Comparison of ENCODE assay signal across 10 mouse cellular contexts in the genomic region with DNA sequence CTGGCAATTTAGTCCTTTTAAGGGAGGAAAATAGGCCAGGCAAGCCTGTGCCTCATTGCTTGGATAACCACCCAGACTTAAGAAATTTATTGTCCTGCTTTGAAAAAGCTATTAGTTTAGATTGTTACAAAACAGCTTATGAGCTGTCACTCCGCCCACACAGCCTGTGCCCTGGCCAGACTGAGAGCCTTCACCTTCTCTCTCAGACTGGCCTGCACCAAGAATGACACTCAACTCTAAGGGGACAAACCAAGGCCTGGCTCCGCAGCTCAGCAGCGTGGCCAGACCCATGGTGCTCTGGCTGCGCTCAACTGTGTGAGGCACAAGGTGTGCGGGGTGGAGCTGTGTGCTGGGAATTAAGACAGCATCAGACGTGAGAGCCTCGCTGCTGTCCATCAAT.
A peak's percentile ranks its signal among the peaks of the same experiment; 100 is the strongest.
DNase-seq lines count a peak whose midpoint lies in the region; ATAC-seq and TF ChIP-seq lines count a peak whose summit lies in the region.
"Had no signal": no experiment of that assay in that cellular context is flagged by ENCODE, and none has a peak within 500 bp of the region (broad histone marks: within the 10 kb centered on the region; RNA-seq: fewer than 3 reads in every experiment).

No protein-coding gene starts in this region.

- peak; percentile 35 for DNase-seq in gastrocnemius, adult 18-20 months (ENCODE audit: low spot score)
- no peak for DNase-seq in gastrocnemius, postnatal 4 days (ENCODE audit: low spot score in 2 of 2)
- no peak for DNase-seq in lung, embryonic 14.5 days
- no peak for DNase-seq in lung, adult 2 months
- DNase-seq in splenic B cell, adult 2 months (ENCODE audit: low read depth, low spot score) = peak; percentile 42
- DNase-seq in embryo, embryonic 9.5 days (ENCODE audit: extremely low spot score) = no peak
- no peak for DNase-seq in forebrain, postnatal 0 days
- DNase-seq: thymus, adult 18-20 months had no signal

- 68% methylated on average over 7 of the region's 7 CpGs for WGBS in lung, embryonic 14.5 days
- 61% methylated on average over 7 of the region's 7 CpGs for WGBS in lung, adult 2 months
- WGBS in heart, embryonic 11.5 days (ENCODE audit: insufficient replicate concordance) = 67% methylated on average over 7 of the region's 7 CpGs
- 75% methylated on average over 7 of the region's 7 CpGs for WGBS in forebrain, postnatal 0 days

- H3K4me3 ChIP-seq in lung, embryonic 14.5 days (ENCODE audit: low read depth, low read length) = no peak overlapping the region
- no peak overlapping the region for H3K4me3 ChIP-seq in lung, adult 2 months (replicated peaks; ENCODE audit: extremely low read depth, low read depth, low read length)
- no peak overlapping the region for H3K4me3 ChIP-seq in heart, embryonic 11.5 days (ENCODE audit: low read depth, low read length)
- no peak overlapping the region for H3K4me3 ChIP-seq in forebrain, postnatal 0 days (ENCODE audit: low read depth, low read length)

- no peak overlapping the region for H3K4me2 ChIP-seq in lung, embryonic 14.5 days
- no peak overlapping the region for H3K4me2 ChIP-seq in heart, embryonic 11.5 days
- H3K4me2 ChIP-seq in forebrain, postnatal 0 days (ENCODE audit: low read depth) = no peak overlapping the region

- H3K9me3 ChIP-seq in lung, embryonic 14.5 days (ENCODE audit: low read depth, low read length) = no peaks in the 10 kb centered on the region
- no peaks in the 10 kb centered on the region for H3K9me3 ChIP-seq in heart, embryonic 11.5 days (replicated peaks; ENCODE audit: control insufficient read depth, low read length)
- no peaks in the 10 kb centered on the region for H3K9me3 ChIP-seq in forebrain, postnatal 0 days (ENCODE audit: low read length)

- no peak for ATAC-seq in lung, embryonic 14.5 days (ENCODE audit: insufficient read depth)
- ATAC-seq in heart, embryonic 11.5 days (replicated peaks; ENCODE audit: insufficient number of reproducible peaks, low FRiP score, low TSS enrichment) = 0 out of 2 replicates have a peak, but pooled peaks have one; percentile 4
- no peak for ATAC-seq in forebrain, postnatal 0 days
- ATAC-seq: inflammation-experienced regulatory T-cells, adult 6 months had no signal

- H3K4me1 ChIP-seq in lung, embryonic 14.5 days (ENCODE audit: insufficient read depth) = no peaks in the 10 kb centered on the region
- 0 out of 2 replicates have a peak, but pooled peaks cover 3% of the 10 kb centered on the region for H3K4me1 ChIP-seq in lung, adult 2 months (ENCODE audit: control insufficient read depth, insufficient read depth, low read length)
- peaks cover 4% of the 10 kb centered on the region for H3K4me1 ChIP-seq in heart, embryonic 11.5 days (ENCODE audit: control insufficient read depth, insufficient read depth, low read length)
- H3K4me1 ChIP-seq in forebrain, postnatal 0 days (ENCODE audit: insufficient read depth) = no peaks in the 10 kb centered on the region

- H3K27me3 ChIP-seq in lung, embryonic 14.5 days (ENCODE audit: insufficient read depth, low read length) = no peaks in the 10 kb centered on the region
- H3K27me3 ChIP-seq in heart, embryonic 11.5 days (ENCODE audit: control insufficient read depth, insufficient read depth, low read length) = no peaks in the 10 kb centered on the region
- H3K27me3 ChIP-seq in splenic B cell, adult 2 months (ENCODE audit: control insufficient read depth, insufficient read depth, low read length, poor library complexity, severe bottlenecking) = no peaks in the 10 kb centered on the region
- no peaks in the 10 kb centered on the region for H3K27me3 ChIP-seq in forebrain, postnatal 0 days (ENCODE audit: insufficient read depth, low read length)

- peaks cover 68% of the 10 kb centered on the region for H3K36me3 ChIP-seq in lung, embryonic 14.5 days (ENCODE audit: insufficient read depth)
- peaks cover 27% of the 10 kb centered on the region for H3K36me3 ChIP-seq in heart, embryonic 11.5 days (ENCODE audit: control insufficient read depth, insufficient read depth, low read length)
- H3K36me3 ChIP-seq in splenic B cell, adult 2 months (ENCODE audit: control insufficient read depth, insufficient read depth, low read length, poor library complexity, severe bottlenecking) = no peaks in the 10 kb centered on the region
- peaks cover 59% of the 10 kb centered on the region for H3K36me3 ChIP-seq in forebrain, postnatal 0 days (ENCODE audit: insufficient read depth)

- no peak overlapping the region for H3K9ac ChIP-seq in lung, embryonic 14.5 days
- no peak overlapping the region for H3K9ac ChIP-seq in heart, embryonic 11.5 days (ENCODE audit: low read depth, low read length)
- H3K9ac ChIP-seq in forebrain, postnatal 0 days = no peak overlapping the region

- TF ChIP-seq POLR2A in lung, adult 2 months (IDR thresholded peaks at IDR 0.05; ENCODE audit: borderline replicate concordance, extremely low read depth, low read depth, low read length) = no peak

- H3K27ac ChIP-seq in lung, embryonic 14.5 days (ENCODE audit: low read depth) = peak overlapping the region; percentile 5; the same call in 1 of the 2 replicates
- peak overlapping the region; percentile 68; the same call in 1 of the 2 replicates for H3K27ac ChIP-seq in heart, embryonic 11.5 days (ENCODE audit: low read depth, low read length)
- no peak overlapping the region for H3K27ac ChIP-seq in forebrain, postnatal 0 days (ENCODE audit: low read depth, low read length)

- no peak for TF ChIP-seq CTCF in lung, embryonic 14.5 days (IDR thresholded peaks at IDR 0.05; ENCODE audit: low read depth)
- TF ChIP-seq CTCF in lung, adult 2 months (IDR thresholded peaks at IDR 0.05; ENCODE audit: insufficient read depth, low read length) = no peak
- no peak for TF ChIP-seq CTCF in forebrain, postnatal 0 days (IDR thresholded peaks at IDR 0.05; ENCODE audit: low read depth)

Comparison
In these comparisons a context has a peak if more than half of its experiments do, and no peak if none do; other contexts are left out.
1. DNase-seq: peak in gastrocnemius, adult 18-20 months (single experiment) and splenic B cell, adult 2 months (single experiment); none in gastrocnemius, postnatal 4 days (0 of 2), lung, embryonic 14.5 days (single experiment), lung, adult 2 months (single experiment), embryo, embryonic 9.5 days (single experiment) and forebrain, postnatal 0 days (single experiment).